26 mouse cellular contexts compared by ENCODE assay signal in the genomic region with DNA sequence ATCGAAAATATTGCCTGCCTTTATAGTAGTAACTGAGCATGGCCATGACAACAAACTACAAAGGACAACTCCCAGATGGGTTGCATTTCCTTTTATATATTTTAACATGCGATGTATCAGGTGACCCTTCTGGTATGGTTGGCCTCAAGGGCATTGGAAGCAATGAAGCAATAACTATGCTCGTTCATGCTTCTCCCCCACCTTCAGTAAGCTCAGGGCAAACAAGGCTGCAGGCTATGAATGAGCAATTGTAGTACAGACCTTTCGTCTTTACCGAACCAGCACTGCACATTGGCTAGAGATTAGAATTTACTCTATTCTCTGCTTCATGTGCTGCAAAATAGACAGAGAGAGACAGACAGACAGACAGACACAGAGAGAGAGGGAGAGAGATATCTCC.
DNase-seq lines count a peak whose midpoint lies in the region; ATAC-seq lines count a peak whose summit lies in the region.
"Had no signal": no experiment of that assay in that cellular context is flagged by ENCODE, and none has a peak within 500 bp of the region (broad histone marks: within the 10 kb centered on the region; RNA-seq: fewer than 3 reads in every experiment).

No protein-coding gene starts in this region.

- H3K27ac ChIP-seq in neural tube, embryonic 11.5 days (ENCODE audit: low read depth, low read length) = no peak overlapping the region
- no peak overlapping the region for H3K27ac ChIP-seq in neural tube, embryonic 15.5 days (replicated peaks)
- H3K27ac ChIP-seq in kidney, embryonic 16.5 days (ENCODE audit: low read length) = no peak overlapping the region
- no peak overlapping the region for H3K27ac ChIP-seq in limb, embryonic 11.5 days (replicated peaks; ENCODE audit: low read depth, low read length)
- H3K27ac ChIP-seq: forebrain, embryonic 15.5 days; hindbrain, postnatal 0 days; limb, embryonic 13.5 days; liver, embryonic 13.5 days had no signal

- ATAC-seq in neural tube, embryonic 11.5 days (ENCODE audit: insufficient read depth, low FRiP score, low TSS enrichment) = 0 out of 2 replicates have a peak, but pooled peaks have one; percentile 36
- no peak for ATAC-seq in neural tube, embryonic 15.5 days (ENCODE audit: low FRiP score)
- peak; percentile 56; the same call in 1 of the 2 replicates for ATAC-seq in kidney, embryonic 16.5 days (ENCODE audit: low FRiP score, low TSS enrichment)
- no peak for ATAC-seq in limb, embryonic 11.5 days (ENCODE audit: insufficient number of reproducible peaks, low FRiP score, low TSS enrichment, low read depth)
- ATAC-seq: forebrain, embryonic 15.5 days; hindbrain, postnatal 0 days; intestine, embryonic 16.5 days; midbrain, embryonic 16.5 days; Patski had no signal

- no peak overlapping the region for H3K9ac ChIP-seq in neural tube, embryonic 11.5 days (ENCODE audit: low read length)
- H3K9ac ChIP-seq in neural tube, embryonic 15.5 days (replicated peaks) = no peak overlapping the region
- H3K9ac ChIP-seq in kidney, embryonic 16.5 days (replicated peaks; ENCODE audit: low read length) = no peak overlapping the region
- H3K9ac ChIP-seq in limb, embryonic 11.5 days (ENCODE audit: low read length) = no peak overlapping the region
- H3K9ac ChIP-seq: forebrain, embryonic 15.5 days; limb, embryonic 13.5 days; liver, embryonic 13.5 days; lung, embryonic 14.5 days had no signal

- no peaks in the 10 kb centered on the region for H3K27me3 ChIP-seq in neural tube, embryonic 11.5 days (ENCODE audit: control insufficient read depth, insufficient read depth, low read length)
- no peaks in the 10 kb centered on the region for H3K27me3 ChIP-seq in neural tube, embryonic 15.5 days (replicated peaks)
- H3K27me3 ChIP-seq in kidney, embryonic 16.5 days (ENCODE audit: insufficient read depth, low read length) = no peaks in the 10 kb centered on the region
- H3K27me3 ChIP-seq in limb, embryonic 11.5 days (ENCODE audit: control insufficient read depth, insufficient read depth, low read length) = no peaks in the 10 kb centered on the region
- H3K27me3 ChIP-seq: CH12.LX; forebrain, embryonic 15.5 days; limb, embryonic 13.5 days; liver, embryonic 13.5 days; megakaryocyte, embryonic 14.5 days had no signal

- no peak overlapping the region for H3K4me3 ChIP-seq in neural tube, embryonic 11.5 days (ENCODE audit: low read depth, low read length)
- no peak overlapping the region for H3K4me3 ChIP-seq in neural tube, embryonic 15.5 days (replicated peaks)
- H3K4me3 ChIP-seq in kidney, embryonic 16.5 days (ENCODE audit: low read length) = no peak overlapping the region
- no peak overlapping the region for H3K4me3 ChIP-seq in limb, embryonic 11.5 days (ENCODE audit: low read depth, low read length)
- H3K4me3 ChIP-seq: forebrain, embryonic 15.5 days; limb, embryonic 13.5 days; liver, embryonic 13.5 days; megakaryocyte, embryonic 14.5 days had no signal

- H3K4me2 ChIP-seq in neural tube, embryonic 11.5 days (ENCODE audit: low read depth) = no peak overlapping the region
- no peak overlapping the region for H3K4me2 ChIP-seq in neural tube, embryonic 15.5 days
- H3K4me2 ChIP-seq in kidney, embryonic 16.5 days (replicated peaks; ENCODE audit: low read depth, low read length) = no peak overlapping the region
- H3K4me2 ChIP-seq in limb, embryonic 11.5 days (ENCODE audit: low read depth, severe bottlenecking) = no peak overlapping the region
- H3K4me2 ChIP-seq: forebrain, embryonic 15.5 days; heart, embryonic 11.5 days; limb, embryonic 13.5 days; liver, embryonic 13.5 days; lung, embryonic 14.5 days had no signal

- H3K9me3 ChIP-seq in neural tube, embryonic 11.5 days (ENCODE audit: control insufficient read depth, low read length) = no peaks in the 10 kb centered on the region
- no peaks in the 10 kb centered on the region for H3K9me3 ChIP-seq in neural tube, embryonic 15.5 days (replicated peaks)
- no peaks in the 10 kb centered on the region for H3K9me3 ChIP-seq in kidney, embryonic 16.5 days (ENCODE audit: low read length)
- H3K9me3 ChIP-seq in limb, embryonic 11.5 days (ENCODE audit: control insufficient read depth, low read length) = no peaks in the 10 kb centered on the region
- H3K9me3 ChIP-seq: forebrain, embryonic 15.5 days; limb, embryonic 13.5 days; liver, embryonic 13.5 days; megakaryocyte, embryonic 14.5 days had no signal

- 62% methylated on average over 5 of the region's 5 CpGs for WGBS in neural tube, embryonic 11.5 days
- WGBS in neural tube, embryonic 15.5 days = 48% methylated on average over 5 of the region's 5 CpGs
- WGBS in kidney, embryonic 16.5 days = 31% methylated on average over 5 of the region's 5 CpGs
- WGBS in limb, embryonic 11.5 days = 26% methylated on average over 5 of the region's 5 CpGs

- peak; percentile 41 for DNase-seq in kidney, adult 11 months
- DNase-seq in kidney, adult 18-20 months = no peak
- DNase-seq in neural tube, embryonic 11.5 days (ENCODE audit: low spot score) = no peak
- peak; percentile 22 for DNase-seq in limb, embryonic 11.5 days (ENCODE audit: low spot score)
- DNase-seq in left cerebral cortex, adult 9 months (ENCODE audit: low spot score in 2 of 2) = no peak
- DNase-seq: adrenal gland, postnatal 36 days; B cell, adult 2 months; cerebellum, adult 9-11 months; gastrocnemius, postnatal 10 days; liver, embryonic 13.5 days; lung, embryonic 14.5 days; right cerebral cortex, adult 18-20 months; thymus, adult 18-20 months; thymus, postnatal 36 days had no signal

- no peaks in the 10 kb centered on the region for H3K4me1 ChIP-seq in neural tube, embryonic 11.5 days (ENCODE audit: control insufficient read depth, insufficient read depth, low read length)
- H3K4me1 ChIP-seq in neural tube, embryonic 15.5 days = no peaks in the 10 kb centered on the region
- H3K4me1 ChIP-seq in kidney, embryonic 16.5 days (ENCODE audit: insufficient read depth, low read length) = peaks cover 7% of the 10 kb centered on the region; the same call in 1 of the 2 replicates
- H3K4me1 ChIP-seq in limb, embryonic 11.5 days (ENCODE audit: control insufficient read depth, insufficient read depth, low read length) = peaks cover 19% of the 10 kb centered on the region; the same call in 1 of the 2 replicates
- H3K4me1 ChIP-seq: forebrain, embryonic 15.5 days; liver, embryonic 13.5 days; megakaryocyte, embryonic 14.5 days had no signal

- H3K36me3 ChIP-seq in neural tube, embryonic 11.5 days (ENCODE audit: control insufficient read depth, insufficient read depth, low read length) = no peaks in the 10 kb centered on the region
- H3K36me3 ChIP-seq in neural tube, embryonic 15.5 days = no peaks in the 10 kb centered on the region
- no peaks in the 10 kb centered on the region for H3K36me3 ChIP-seq in kidney, embryonic 16.5 days (ENCODE audit: insufficient read depth, low read length)
- no peaks in the 10 kb centered on the region for H3K36me3 ChIP-seq in limb, embryonic 11.5 days (ENCODE audit: control insufficient read depth, insufficient read depth, low read length)
- H3K36me3 ChIP-seq: forebrain, embryonic 15.5 days; G1E; limb, embryonic 13.5 days; liver, embryonic 13.5 days had no signal

Comparison
In these comparisons a context has a peak if more than half of its experiments do, and no peak if none do; other contexts are left out.
1. DNase-seq: peak in kidney, adult 11 months (single experiment) and limb, embryonic 11.5 days (single experiment); none in kidney, adult 18-20 months (single experiment), neural tube, embryonic 11.5 days (single experiment) and left cerebral cortex, adult 9 months (0 of 2).
2. ATAC-seq: peak in neural tube, embryonic 11.5 days (single experiment) and kidney, embryonic 16.5 days (single experiment); none in neural tube, embryonic 15.5 days (single experiment) and limb, embryonic 11.5 days (single experiment).